Mouse (Mus musculus) liver, adult 2 months (tissue): ENCODE results near the gene Slc16a9.

Source experiments
- CTCF ChIP-seq: fragments of 200-500 bp; IDR thresholded peaks from 2 replicates; pipeline ENCODE4 v1.5.1; 2011; ENCODE audit warnings: low read depth, low read length, control low read depth
- POLR2A ChIP-seq: fragments of 200-500 bp; IDR thresholded peaks from 2 replicates; pipeline ENCODE4 v1.6.1; 2011; ENCODE audit warnings: low read length, control low read depth; ENCODE audit not compliant: insufficient read depth; ENCODE audit errors: extremely low read depth

- TF ChIP-seq CTCF (no peak), POLR2A (no peak)
Observed at GRCm38 (mm10) chr10:70287825-70288235, 42.9 kb downstream of the Slc16a9 start.
